Mouse (Mus musculus): ENCODE measurements around the gene Dok1. TPM values are rescaled to one million over a fixed set of nuclear protein-coding genes. Genes with fewer than 3 reads are reported as not detected.
A peak's percentile ranks its signal among the peaks of the same experiment; 100 is the strongest.

Dok1 gene
- polyA plus RNA-seq, 1 experiment from 2014 or later = 11.3 TPM

- 33% methylated on average over 12 of the region's 12 CpGs for WGBS
- H3K27ac ChIP-seq (ENCODE audit: poor library complexity, severe bottlenecking) = peak overlapping the region; percentile 35
These were observed 18.5 kb downstream of the Dok1 start for GRCm38 (mm10) chr6:83014482-83015466.

DNA sequence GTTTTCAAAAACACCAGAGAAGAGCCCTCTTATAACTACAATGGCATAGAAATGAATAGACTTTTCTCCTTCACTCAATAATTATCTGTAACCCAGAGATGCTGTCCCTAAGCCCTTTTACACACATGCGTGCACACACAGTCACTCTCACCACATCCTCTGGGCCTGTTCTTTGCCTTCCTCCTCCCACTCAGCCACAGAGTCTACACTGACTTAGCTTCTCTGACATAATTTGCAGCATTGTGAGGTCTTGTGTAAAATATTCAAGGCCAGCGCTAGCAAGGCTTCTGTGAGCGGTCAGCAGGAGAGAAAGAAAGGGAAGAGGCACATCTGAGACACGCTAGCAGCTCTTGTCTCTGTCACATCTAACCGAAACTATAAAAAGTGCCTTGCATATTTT, 19.8 kb downstream of the Dok1 start:
- H3K27me3 ChIP-seq (replicated peaks) = no peaks in the 10 kb centered on the region; the same call in 1 of the 2 replicates
- no peak overlapping the region for H3K4me3 ChIP-seq
- H3K36me3 ChIP-seq = no peaks in the 10 kb centered on the region
- no peak overlapping the region for H3K4me2 ChIP-seq
- no peak overlapping the region for H3K9ac ChIP-seq
- no peak for ATAC-seq (ENCODE audit: insufficient number of reproducible peaks, low FRiP score)
- no peak overlapping the region for H3K27ac ChIP-seq (ENCODE audit: poor library complexity, severe bottlenecking)
- 81% methylated on average over 5 of the region's 5 CpGs for WGBS
- no peaks in the 10 kb centered on the region for H3K9me3 ChIP-seq (replicated peaks)
- H3K4me1 ChIP-seq (replicated peaks) = peaks cover 16% of the 10 kb centered on the region

More at GRCm38 (mm10) chr6:83014482-83015466, 18.5 kb downstream of the Dok1 start:
- H3K4me2 ChIP-seq = no peak overlapping the region
- H3K4me3 ChIP-seq = no peak overlapping the region
- peak; percentile 96 for ATAC-seq (ENCODE audit: insufficient number of reproducible peaks, low FRiP score)
- no peaks in the 10 kb centered on the region for H3K9me3 ChIP-seq (replicated peaks)
- no peaks in the 10 kb centered on the region; the same call in 1 of the 2 replicates for H3K27me3 ChIP-seq (replicated peaks)
- H3K4me1 ChIP-seq (replicated peaks) = peaks cover 16% of the 10 kb centered on the region
- H3K9ac ChIP-seq = no peak overlapping the region
- H3K36me3 ChIP-seq = no peaks in the 10 kb centered on the region

- Histone ChIP-seq H3K27me3 (replicated peaks) (no peaks in the 10 kb centered on the region; the same call in 1 of the 2 replicates), H3K27ac (ENCODE audit: poor library complexity, severe bottlenecking) (no peak overlapping the region), H3K4me3 (no peak overlapping the region), H3K4me2 (no peak overlapping the region), H3K4me1 (replicated peaks) (peaks cover 12% of the 10 kb centered on the region), H3K9me3 (replicated peaks) (no peaks in the 10 kb centered on the region), H3K9ac (no peak overlapping the region), H3K36me3 (no peaks in the 10 kb centered on the region)
- WGBS = 69% methylated on average over 6 of the region's 6 CpGs
- no peak for ATAC-seq (ENCODE audit: insufficient number of reproducible peaks, low FRiP score)
These were observed 21.5 kb downstream of the Dok1 start for GRCm38 (mm10) chr6:83011756-83012155.

DNA sequence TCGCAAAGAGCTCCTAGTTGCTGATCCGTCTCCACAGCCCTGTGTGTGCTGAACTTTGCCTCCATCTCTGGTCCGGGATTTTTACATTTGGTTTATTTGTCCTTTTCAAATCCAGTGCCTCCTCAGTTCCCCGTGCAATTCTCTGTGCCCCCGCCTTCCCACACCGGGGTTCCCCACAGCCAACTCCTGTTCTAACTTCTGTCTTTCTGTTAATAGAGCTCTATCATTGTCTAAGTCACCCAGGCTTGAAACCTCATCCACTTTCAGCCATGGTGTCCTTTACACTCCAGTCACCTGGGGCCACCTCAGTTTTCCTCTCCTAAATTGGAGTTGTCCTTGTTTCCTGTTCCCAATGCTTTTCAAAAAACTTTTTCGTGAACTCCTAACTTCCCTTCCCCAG, 22.0 kb downstream of the Dok1 start:
- no peaks in the 10 kb centered on the region; the same call in 1 of the 2 replicates for H3K27me3 ChIP-seq (replicated peaks)
- ATAC-seq (ENCODE audit: insufficient number of reproducible peaks, low FRiP score) = no peak
- H3K4me2 ChIP-seq = no peak overlapping the region
- H3K9me3 ChIP-seq (replicated peaks) = no peaks in the 10 kb centered on the region
- no peak overlapping the region for H3K4me3 ChIP-seq
- H3K36me3 ChIP-seq = no peaks in the 10 kb centered on the region
- H3K4me1 ChIP-seq (replicated peaks) = peaks cover 10% of the 10 kb centered on the region; the same call in 1 of the 2 replicates
- H3K27ac ChIP-seq (ENCODE audit: poor library complexity, severe bottlenecking) = no peak overlapping the region
- H3K9ac ChIP-seq = no peak overlapping the region
- 83% methylated on average over 7 of the region's 7 CpGs for WGBS

DNA sequence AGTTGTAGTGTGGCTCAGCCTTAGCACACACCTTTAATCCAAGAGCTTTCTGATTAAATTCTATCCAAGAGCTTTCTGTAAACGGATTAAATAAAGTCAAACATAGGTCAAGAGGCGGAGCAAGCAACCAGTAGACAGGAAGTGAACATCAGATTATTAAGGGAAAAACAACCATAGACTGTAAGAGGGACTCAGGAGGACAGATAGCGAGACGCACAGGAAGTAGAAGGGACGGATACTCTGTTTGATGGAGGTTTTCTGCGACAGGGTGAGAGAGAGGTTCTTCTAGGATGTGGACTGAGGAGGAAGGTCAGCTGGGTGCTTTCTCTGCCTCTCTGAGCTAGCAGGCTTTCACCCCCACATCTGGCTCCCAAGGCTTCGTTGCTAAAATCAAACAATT, 23.3 kb downstream of the Dok1 start:
- no peak for ATAC-seq (ENCODE audit: insufficient number of reproducible peaks, low FRiP score)
- H3K4me2 ChIP-seq = no peak overlapping the region
- peaks cover 14% of the 10 kb centered on the region for H3K4me1 ChIP-seq (replicated peaks)
- no peak overlapping the region for H3K9ac ChIP-seq
- no peaks in the 10 kb centered on the region for H3K36me3 ChIP-seq
- no peak overlapping the region for H3K4me3 ChIP-seq
- H3K9me3 ChIP-seq (replicated peaks) = no peaks in the 10 kb centered on the region
- 45% methylated on average over 7 of the region's 7 CpGs for WGBS
- no peaks in the 10 kb centered on the region; the same call in 1 of the 2 replicates for H3K27me3 ChIP-seq (replicated peaks)
- 0 out of 2 replicates have a peak overlapping the region, but pooled peaks have one; percentile 5 for H3K27ac ChIP-seq (ENCODE audit: poor library complexity, severe bottlenecking)

GRCm38 (mm10) chr6:83008659-83009058, 24.6 kb downstream of the Dok1 start:
- Histone ChIP-seq H3K27me3 (replicated peaks) (no peaks in the 10 kb centered on the region; the same call in 1 of the 2 replicates), H3K4me1 (replicated peaks) (peaks cover 18% of the 10 kb centered on the region), H3K9me3 (replicated peaks) (no peaks in the 10 kb centered on the region), H3K4me2 (no peak overlapping the region), H3K36me3 (no peaks in the 10 kb centered on the region), H3K4me3 (no peak overlapping the region), H3K9ac (no peak overlapping the region), H3K27ac (ENCODE audit: poor library complexity, severe bottlenecking) (no peak overlapping the region)
- ATAC-seq (ENCODE audit: insufficient number of reproducible peaks, low FRiP score) = no peak
- 43% methylated on average over 3 of the region's 3 CpGs for WGBS

DNA sequence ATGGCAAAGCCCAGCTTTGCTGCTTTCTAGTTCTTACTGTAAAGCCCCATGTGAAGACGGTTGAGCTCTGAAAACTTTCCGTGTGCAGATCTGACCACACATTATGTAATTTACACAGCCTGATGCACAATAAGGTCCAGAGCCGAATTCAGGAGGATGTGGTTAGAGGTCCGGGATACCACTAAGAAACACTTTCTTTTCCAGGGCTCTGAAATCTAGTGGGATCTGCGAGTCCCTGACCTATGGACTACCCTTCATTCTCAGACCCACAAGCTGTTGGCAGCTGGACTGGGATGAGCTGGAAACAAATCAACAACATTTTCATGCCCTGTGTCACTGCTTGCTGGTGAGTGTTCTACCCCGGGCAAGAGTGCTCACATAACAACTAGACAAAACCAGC, 27.2 kb downstream of the Dok1 start:
- no peak overlapping the region for H3K4me3 ChIP-seq
- H3K9ac ChIP-seq = no peak overlapping the region
- no peaks in the 10 kb centered on the region for H3K27me3 ChIP-seq (replicated peaks)
- no peaks in the 10 kb centered on the region for H3K36me3 ChIP-seq
- no peak overlapping the region for H3K27ac ChIP-seq (ENCODE audit: poor library complexity, severe bottlenecking)
- H3K4me2 ChIP-seq = no peak overlapping the region
- H3K9me3 ChIP-seq (replicated peaks) = no peaks in the 10 kb centered on the region
- peaks cover 18% of the 10 kb centered on the region for H3K4me1 ChIP-seq (replicated peaks)
- ATAC-seq (ENCODE audit: insufficient number of reproducible peaks, low FRiP score) = no peak
- WGBS = 82% methylated on average over 6 of the region's 6 CpGs

GRCm38 (mm10) chr6:83005444-83006011, 27.7 kb downstream of the Dok1 start:
- Histone ChIP-seq H3K9ac (no peak overlapping the region), H3K4me1 (replicated peaks) (peaks cover 16% of the 10 kb centered on the region), H3K4me2 (no peak overlapping the region), H3K9me3 (replicated peaks) (no peaks in the 10 kb centered on the region), H3K4me3 (no peak overlapping the region), H3K27ac (ENCODE audit: poor library complexity, severe bottlenecking) (no peak overlapping the region), H3K36me3 (no peaks in the 10 kb centered on the region), H3K27me3 (replicated peaks) (no peaks in the 10 kb centered on the region)
- ATAC-seq (ENCODE audit: insufficient number of reproducible peaks, low FRiP score) = no peak
- 81% methylated on average over 10 of the region's 10 CpGs for WGBS

DNA sequence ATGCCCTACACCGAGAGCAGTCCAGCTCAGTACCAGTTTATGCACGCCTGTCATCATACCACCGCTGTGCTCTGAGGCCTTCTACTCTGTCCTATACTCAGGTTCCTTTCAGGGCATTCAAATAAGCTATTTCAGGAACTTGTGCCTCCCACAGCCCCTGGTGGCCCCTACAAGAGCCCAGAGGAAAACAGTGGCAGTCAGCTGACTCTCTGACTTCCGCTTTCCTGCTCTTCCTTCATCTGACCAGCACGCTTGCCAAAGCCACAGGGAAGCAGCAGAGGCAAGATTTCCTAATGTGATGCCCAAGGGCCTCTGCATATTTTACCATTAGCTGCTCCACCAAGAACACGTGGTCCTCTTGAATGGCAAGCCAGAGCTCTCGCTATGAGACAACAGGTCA, 28.4 kb downstream of the Dok1 start:
- H3K4me2 ChIP-seq = 0 out of 2 replicates have a peak overlapping the region, but pooled peaks have one; percentile 5
- ATAC-seq (ENCODE audit: insufficient number of reproducible peaks, low FRiP score) = peak; percentile 56; the same call in 1 of the 2 replicates
- H3K27me3 ChIP-seq (replicated peaks) = no peaks in the 10 kb centered on the region
- no peaks in the 10 kb centered on the region for H3K9me3 ChIP-seq (replicated peaks)
- H3K4me3 ChIP-seq = no peak overlapping the region
- no peaks in the 10 kb centered on the region for H3K36me3 ChIP-seq
- H3K4me1 ChIP-seq (replicated peaks) = peaks cover 14% of the 10 kb centered on the region
- H3K27ac ChIP-seq (ENCODE audit: poor library complexity, severe bottlenecking) = peak overlapping the region; percentile 53; the same call in 1 of the 2 replicates
- 28% methylated on average over 7 of the region's 7 CpGs for WGBS
- H3K9ac ChIP-seq = no peak overlapping the region

DNA sequence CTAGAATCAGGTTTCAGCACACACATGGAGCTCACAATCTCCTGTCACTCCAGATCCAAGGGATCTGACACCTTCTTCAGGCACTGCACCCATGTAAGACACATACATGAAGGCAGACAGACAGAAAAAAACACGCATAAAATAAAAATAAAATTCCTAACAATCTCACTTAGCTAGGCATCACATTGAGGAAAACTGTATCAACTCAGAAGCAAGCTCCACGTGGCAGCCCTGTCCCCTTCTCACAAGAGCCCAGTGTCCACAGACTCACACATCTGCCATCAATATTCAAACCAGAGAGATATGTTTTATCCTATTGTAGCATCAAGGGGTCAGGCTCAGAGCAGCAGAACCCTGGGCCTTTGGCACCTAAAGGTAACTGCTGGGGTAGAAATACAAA, 29.0 kb downstream of the Dok1 start:
- H3K4me1 ChIP-seq (replicated peaks) = peaks cover 14% of the 10 kb centered on the region
- peak overlapping the region; percentile 53 for H3K27ac ChIP-seq (ENCODE audit: poor library complexity, severe bottlenecking)
- H3K4me2 ChIP-seq = 0 out of 2 replicates have a peak overlapping the region, but pooled peaks have one; percentile 5
- no peak overlapping the region for H3K4me3 ChIP-seq
- no peak overlapping the region for H3K9ac ChIP-seq
- H3K9me3 ChIP-seq (replicated peaks) = no peaks in the 10 kb centered on the region
- ATAC-seq (ENCODE audit: insufficient number of reproducible peaks, low FRiP score) = no peak
- H3K27me3 ChIP-seq (replicated peaks) = no peaks in the 10 kb centered on the region
- WGBS = 75% methylated on average over 2 of the region's 2 CpGs
- no peaks in the 10 kb centered on the region for H3K36me3 ChIP-seq

GRCm38 (mm10) chr6:83003850-83004249, 29.4 kb downstream of the Dok1 start:
- no peaks in the 10 kb centered on the region for H3K27me3 ChIP-seq (replicated peaks)
- WGBS = 86% methylated on average over 5 of the region's 5 CpGs
- ATAC-seq (ENCODE audit: insufficient number of reproducible peaks, low FRiP score) = no peak
- H3K4me3 ChIP-seq = no peak overlapping the region
- peaks cover 14% of the 10 kb centered on the region for H3K4me1 ChIP-seq (replicated peaks)
- no peaks in the 10 kb centered on the region for H3K36me3 ChIP-seq
- H3K27ac ChIP-seq (ENCODE audit: poor library complexity, severe bottlenecking) = no peak overlapping the region
- no peaks in the 10 kb centered on the region for H3K9me3 ChIP-seq (replicated peaks)
- H3K9ac ChIP-seq = no peak overlapping the region
- H3K4me2 ChIP-seq = no peak overlapping the region
